Mouse (Mus musculus) liver, adult (tissue): ENCODE data around the gene Ehd4.

ENCODE experiments used
- GATA4 ChIP-seq: IDR thresholded peaks from 2 replicates; pipeline ENCODE4 v1.6.1; 2014; ENCODE audit warnings: mild to moderate bottlenecking, low read length; ENCODE audit not compliant: insufficient replicate concordance

The Ehd4 gene

DNA sequence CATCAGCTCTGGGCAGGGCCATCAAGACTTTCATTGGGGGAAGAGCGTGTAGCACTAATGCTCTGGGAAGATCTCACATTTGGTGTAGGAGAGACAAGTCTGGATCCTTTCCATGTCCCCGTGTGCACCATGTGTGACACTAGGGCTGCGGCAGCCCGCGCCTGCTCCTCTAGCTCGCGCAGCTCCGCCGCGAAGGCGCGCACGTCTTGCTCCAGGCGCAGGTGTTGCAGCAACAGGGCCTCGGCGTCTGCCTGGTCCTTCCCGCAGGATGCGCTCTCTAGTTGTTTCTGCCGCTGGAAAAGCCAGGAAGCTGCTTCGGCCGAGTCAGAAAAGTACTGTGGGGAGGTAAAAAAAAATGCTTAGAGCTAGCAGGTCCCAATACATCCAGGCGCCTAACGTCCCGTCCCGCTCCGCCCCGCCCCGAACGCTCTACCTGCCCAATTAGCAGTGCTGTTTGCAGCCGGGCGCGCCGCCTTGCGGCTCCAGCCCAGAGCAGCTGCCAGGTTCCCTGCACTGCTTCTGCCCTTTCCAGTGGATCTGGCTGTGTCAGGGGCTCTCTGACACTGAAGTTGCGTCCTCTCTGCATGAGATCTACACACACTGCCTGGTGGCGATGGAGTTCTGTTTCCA, 78.2 kb downstream of the Ehd4 start:
- no peak for TF ChIP-seq GATA4

DNA sequence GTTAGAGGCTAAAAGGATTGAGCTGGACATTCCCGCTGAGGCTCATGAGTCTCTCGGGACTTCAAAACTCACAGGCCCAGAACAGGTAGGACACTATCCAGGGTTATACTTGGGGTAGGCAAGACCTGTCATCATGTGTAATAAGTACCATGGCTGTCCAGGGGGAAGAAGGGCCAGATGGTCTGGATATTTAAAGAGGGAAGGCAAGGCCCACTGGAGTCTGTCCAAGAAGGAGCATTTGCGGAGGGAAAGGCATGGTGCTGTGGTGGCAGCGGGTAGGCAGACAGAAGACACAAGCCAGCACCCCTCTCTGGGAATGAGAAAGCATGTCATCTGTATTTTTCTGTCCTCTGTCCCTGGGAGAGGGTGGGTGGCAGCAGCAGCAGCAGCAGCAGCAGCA, 80.3 kb downstream of the Ehd4 start:
- TF ChIP-seq GATA4 = no peak

- TF ChIP-seq GATA4 = no peak
Measured at GRCm38 (mm10) chr2:120069466-120069990, 84.9 kb downstream of the Ehd4 start.

DNA sequence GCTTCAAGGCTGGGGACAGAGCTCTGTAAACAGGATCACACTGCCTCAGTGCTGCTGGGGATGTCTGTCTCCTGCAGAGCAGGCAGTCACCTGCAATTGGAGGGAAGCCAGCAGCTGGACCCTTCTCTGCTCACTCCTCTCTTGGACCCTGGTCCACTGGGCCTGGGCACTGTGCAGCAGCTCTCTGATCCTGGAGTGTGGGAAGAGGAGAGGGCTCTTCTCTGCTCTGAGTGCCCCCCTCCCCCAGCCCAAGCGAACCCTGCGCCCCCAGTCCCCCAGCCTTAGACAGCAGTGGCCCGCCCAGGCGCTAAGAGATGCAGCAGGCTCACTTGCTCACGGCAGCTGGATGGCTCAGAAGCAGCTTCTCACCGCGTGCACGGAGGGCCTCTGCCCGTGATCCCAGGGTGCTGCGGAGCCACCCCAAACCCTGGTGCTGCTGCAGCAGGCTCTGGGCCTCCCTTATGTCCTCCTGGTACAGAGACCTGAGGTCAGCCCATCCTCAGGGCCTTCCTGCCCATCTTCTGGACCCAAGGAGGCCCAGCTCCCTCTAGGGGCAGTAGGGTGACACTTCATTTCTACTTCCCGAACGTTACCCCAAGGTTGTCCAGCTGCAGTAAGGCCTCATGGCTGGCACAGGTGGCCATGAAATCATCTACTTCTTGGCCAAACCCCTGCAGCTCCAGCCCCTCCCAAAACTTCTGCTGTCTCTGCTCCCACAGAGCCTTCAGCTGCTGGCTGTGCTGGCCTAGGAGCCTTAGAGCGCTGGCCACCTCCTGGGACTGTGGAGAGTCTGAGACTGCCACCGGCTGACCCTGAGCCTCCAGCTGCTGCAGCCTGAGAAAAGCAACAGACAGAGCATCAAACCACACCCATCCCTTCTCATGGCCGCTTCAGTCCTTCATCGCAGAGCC, 85.6 kb downstream of the Ehd4 start:
- TF ChIP-seq GATA4 = no peak

DNA sequence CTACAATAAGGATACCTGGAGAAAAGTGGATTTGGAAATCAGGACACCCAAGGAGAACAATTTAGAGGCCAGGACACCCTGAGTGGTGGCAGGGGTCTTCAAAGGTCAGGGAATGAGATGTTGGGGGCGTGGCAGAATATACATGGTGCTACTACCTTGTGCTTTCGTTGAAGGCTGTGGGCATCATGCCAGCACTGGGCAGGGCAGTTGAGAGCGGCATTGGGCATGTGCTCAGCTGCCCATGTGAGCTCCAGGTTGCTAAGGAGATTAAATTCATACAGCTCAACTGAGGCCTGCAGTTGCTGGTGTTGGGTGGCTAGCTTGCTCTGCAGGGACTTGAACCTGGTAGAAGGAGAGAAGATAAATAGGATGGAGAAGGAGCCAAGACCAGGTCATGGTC, 88.2 kb downstream of the Ehd4 start:
- TF ChIP-seq GATA4 = no peak

DNA sequence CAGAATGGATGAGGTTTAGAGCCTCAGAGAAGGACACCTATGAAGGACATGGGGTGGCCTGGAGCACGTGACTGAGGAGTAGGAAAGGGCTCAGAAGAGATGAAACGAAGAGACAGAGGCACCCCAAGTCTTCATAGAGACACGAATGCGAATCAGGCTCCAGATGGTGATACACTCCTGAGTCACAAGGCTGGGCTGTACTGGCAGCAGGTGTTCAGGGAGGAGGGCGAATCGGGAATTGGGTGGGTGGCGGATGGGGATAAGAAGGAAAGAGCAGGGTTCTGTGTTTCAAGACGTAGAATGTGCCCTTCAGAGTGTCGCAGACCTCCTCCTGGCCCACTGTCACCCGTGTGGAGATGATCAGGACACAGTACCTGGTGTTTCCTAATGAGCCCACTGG, 89.2 kb downstream of the Ehd4 start:
- TF ChIP-seq GATA4 = no peak

DNA sequence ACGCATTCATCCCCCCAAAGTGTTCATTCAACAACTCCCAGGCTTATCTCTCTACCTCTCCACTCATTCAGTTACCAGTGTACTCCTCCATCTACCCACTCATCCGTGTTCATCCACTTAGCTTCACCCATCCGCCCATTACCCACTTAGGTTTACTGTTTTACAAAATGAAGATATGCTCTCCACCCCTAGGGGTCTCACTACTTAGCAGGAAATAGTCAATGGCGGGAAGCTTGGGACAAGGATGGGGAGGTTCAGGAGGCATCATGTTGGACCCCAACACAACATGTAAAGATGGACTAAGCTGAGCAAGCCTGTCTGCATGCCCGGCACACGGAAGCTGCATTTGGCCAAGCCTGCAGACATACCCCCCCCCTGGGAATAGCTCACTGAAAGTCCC, 89.8 kb downstream of the Ehd4 start:
- TF ChIP-seq GATA4 = no peak

DNA sequence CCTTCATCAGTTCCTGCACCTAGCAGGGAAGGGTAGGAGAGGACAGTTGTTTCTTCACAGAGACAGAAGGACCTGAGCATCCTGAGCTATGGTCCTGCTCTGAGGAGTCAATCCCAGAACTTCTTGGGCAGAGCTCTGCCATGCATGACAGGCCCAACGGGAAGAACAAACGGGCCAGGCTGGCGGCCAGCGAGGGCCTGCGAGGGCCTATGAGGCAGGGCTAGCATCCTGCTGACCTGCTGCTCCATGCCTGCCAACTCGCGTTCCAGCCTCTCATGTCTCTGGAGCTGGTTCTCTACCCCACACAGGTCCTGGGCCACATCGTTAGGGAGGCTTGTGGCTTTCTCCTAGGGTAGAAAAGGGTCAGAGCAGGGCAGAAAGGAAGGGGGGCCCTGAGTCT, 92.2 kb downstream of the Ehd4 start:
- TF ChIP-seq GATA4 = no peak

GRCm38 (mm10) chr2:120060651-120061050, 93.8 kb downstream of the Ehd4 start:
- no peak for TF ChIP-seq GATA4

DNA sequence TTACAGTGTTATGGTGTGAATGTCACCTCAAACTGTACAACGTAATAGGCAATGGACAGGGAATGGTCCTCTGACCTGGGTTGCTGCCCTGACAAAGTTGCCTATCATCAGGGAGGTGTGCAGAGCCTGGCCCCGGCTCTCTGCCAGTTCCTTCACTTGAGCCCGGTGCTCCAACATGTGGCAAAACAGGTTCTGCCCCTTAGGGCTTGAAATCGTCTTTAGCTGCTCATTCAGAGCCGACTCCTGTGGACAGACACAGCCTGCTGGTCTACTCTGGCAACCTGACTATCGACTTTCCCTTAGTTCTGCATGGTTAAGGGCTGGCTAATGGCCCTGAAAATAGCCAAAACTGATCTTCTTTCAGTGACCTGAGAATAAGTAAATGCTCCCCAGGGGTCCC, 94.2 kb downstream of the Ehd4 start:
- no peak for TF ChIP-seq GATA4

DNA sequence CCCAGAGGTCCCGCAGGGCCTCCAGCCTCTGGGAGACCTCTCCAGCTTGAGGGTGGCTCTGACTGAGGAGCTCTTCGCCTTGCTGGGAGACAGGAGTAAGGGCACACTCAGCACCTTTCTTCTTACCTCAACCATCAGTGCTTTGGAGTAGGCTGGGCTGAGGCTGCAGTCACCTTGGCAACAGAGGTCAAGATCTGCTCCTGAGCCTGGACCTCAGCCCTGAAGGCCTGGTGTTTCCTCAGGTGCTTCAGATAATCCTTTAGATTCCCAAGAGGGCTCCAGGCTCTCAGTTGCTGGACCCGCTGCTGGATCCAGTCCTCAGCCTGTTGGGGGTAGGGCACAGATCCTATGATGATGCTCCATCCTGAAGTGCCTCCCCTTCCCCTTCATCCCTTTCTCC, 94.9 kb downstream of the Ehd4 start:
- no peak for TF ChIP-seq GATA4

GRCm38 (mm10) chr2:120058818-120059217, 95.6 kb downstream of the Ehd4 start:
- TF ChIP-seq GATA4 = no peak

GRCm38 (mm10) chr2:120055923-120056322, 98.5 kb downstream of the Ehd4 start:
- TF ChIP-seq GATA4 = no peak

DNA sequence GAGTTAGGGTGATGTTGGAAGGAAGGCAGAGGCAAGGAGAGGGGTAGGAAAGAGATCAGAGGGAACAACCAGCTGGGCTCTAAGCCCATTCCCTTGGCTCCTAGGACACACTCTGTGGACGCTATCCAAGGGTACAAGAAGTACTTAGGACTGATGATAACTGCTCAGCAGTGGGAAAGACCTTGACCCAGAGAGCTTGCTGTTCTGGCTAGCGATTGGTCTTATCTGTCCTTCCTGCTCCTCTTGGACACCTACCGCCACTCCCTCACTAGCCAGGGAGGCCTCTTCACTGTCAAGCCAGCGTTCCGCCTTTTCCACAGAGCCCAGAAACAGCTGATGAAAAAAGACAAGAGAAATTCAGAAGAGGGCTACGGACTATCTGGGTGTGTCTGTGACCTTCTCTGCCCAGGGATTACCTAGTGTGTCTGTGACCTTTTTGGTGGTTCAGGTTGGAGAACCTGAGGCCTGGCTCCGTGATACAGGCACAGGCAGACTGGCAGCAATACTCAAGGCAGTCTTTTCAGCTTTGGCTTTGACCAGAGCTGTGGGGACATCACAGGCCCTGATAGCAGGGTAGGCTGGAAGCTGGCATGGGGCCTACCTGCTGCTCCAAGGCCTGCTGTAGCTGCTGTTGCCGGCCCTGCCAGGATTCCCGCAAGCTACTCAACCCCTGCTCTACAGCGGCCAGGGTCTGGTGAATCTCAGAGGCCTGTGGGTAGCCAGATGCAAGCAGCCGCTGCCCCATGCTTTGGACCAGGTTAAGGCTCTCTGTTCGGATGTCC, 99.4 kb downstream of the Ehd4 start:
- TF ChIP-seq GATA4 = no peak; the same call in 1 of the 2 replicates

DNA sequence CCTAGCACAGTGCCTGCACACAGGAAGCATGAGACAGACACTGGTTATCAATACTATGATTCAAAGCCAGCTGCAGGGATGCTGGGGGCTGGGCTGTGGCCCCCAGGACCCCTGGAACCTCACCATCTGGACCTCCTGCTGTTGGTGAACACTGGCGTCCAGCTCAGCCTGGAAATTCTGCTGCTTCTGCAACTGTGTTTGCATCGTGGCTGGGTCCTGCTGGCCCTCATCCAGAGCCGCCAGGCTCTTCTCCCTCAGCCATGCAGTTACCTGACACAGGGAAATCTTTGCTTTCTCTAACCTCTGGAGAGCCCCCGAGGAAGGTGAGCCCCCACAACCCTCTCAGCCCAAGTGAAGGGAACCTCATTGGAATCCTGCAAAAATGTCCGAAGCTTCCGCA, 103.0 kb downstream of the Ehd4 start:
- TF ChIP-seq GATA4 = no peak
